Mouse (Mus musculus) ES-Bruce4 (cell line): Measurements from ENCODE around the gene Fnip1.
"Not testable (repeated sequence)": the region's sequence is repeated elsewhere in the genome, so short reads cannot be mapped to it uniquely, and the experiment has no call there.

Experiments used
- CTCF ChIP-seq: IDR thresholded peaks from one replicate; pipeline ENCODE4 v1.8.1; 2011; ENCODE audit warnings: low read depth, low read length
- EP300 ChIP-seq: IDR thresholded peaks from 2 replicates; pipeline ENCODE4 v1.6.1; 2011; ENCODE audit warnings: low read depth, low read length; ENCODE audit not compliant: insufficient read depth
- POLR2A ChIP-seq: IDR thresholded peaks from one replicate; pipeline ENCODE4 v1.8.1; 2011; ENCODE audit warnings: low read length; ENCODE audit not compliant: insufficient read depth

GRCm38 (mm10) chr11:54450757-54451156, 12.8 kb downstream of the Fnip1 start:
- TF ChIP-seq POLR2A, CTCF, EP300: not testable (repeated sequence)
